Mouse (Mus musculus) forebrain, embryonic 11.5 days (tissue): Measurements from ENCODE around the gene Epn2. TPM values are rescaled to one million over a fixed set of nuclear protein-coding genes. Genes with fewer than 3 reads are reported as not detected.

Experiments used
- ATAC-seq: fragments of 200-750 bp; cut with Nextera tagmentation; replicated peaks from 2 replicates; pipeline ENCODE4 v1.8.0; 2017; ENCODE audit warnings: moderate TSS enrichment; ENCODE audit not compliant: low FRiP score
- DNase-seq: peaks from one replicate; pipeline ENCODE4 v3.0.0-alpha.2; 2017; ENCODE audit warnings: low spot score
- H3K27ac ChIP-seq: fragments of 300-500 bp; sonication (generic); 2 replicates; pipeline ENCODE4 v1.5.1; 2014; ENCODE audit warnings: low read depth, low read length
- H3K27me3 ChIP-seq: fragments of 300-500 bp; sonication (generic); 2 replicates; pipeline ENCODE4 v1.6.1; 2014; ENCODE audit warnings: mild to moderate bottlenecking, low read length, mixed read lengths; ENCODE audit not compliant: control insufficient read depth, insufficient read depth
- H3K36me3 ChIP-seq: fragments of 300-500 bp; sonication (generic); 2 replicates; pipeline ENCODE4 v1.6.1; 2014; ENCODE audit warnings: mild to moderate bottlenecking, low read length, moderate library complexity, mixed read lengths; ENCODE audit not compliant: control insufficient read depth, insufficient read depth
- H3K4me1 ChIP-seq: fragments of 300-500 bp; sonication (generic); replicated peaks from 2 replicates; pipeline ENCODE4 v1.6.1; 2014; ENCODE audit warnings: low read length, mixed read lengths; ENCODE audit not compliant: control insufficient read depth, insufficient read depth
- H3K4me2 ChIP-seq: fragments of 300-500 bp; sonication (generic); 2 replicates; pipeline ENCODE4 v1.6.1; 2014; ENCODE audit warnings: low read depth, mild to moderate bottlenecking, low read length, moderate library complexity, mixed read lengths; ENCODE audit not compliant: severe bottlenecking
- H3K4me3 ChIP-seq: fragments of 300-500 bp; sonication (generic); 2 replicates; pipeline ENCODE4 v1.5.1; 2014; ENCODE audit warnings: low read depth, low read length
- H3K9ac ChIP-seq: fragments of 300-500 bp; sonication (generic); 2 replicates; pipeline ENCODE4 v1.6.1; 2014; ENCODE audit warnings: low read length
- H3K9me3 ChIP-seq: fragments of 300-500 bp; sonication (generic); 2 replicates; pipeline ENCODE4 v1.6.1; 2016; ENCODE audit warnings: low read length, mixed read lengths; ENCODE audit not compliant: control insufficient read depth
- WGBS: fragments of 180-500 bp; shearing (Covaris S2); extraction: QIAGEN DNeasy Blood & Tissue Kit; methylation state at CpG from one replicate; pipeline ENCODE4 v1.1.7; 2014; 5-methylcytosine and 5-hydroxymethylcytosine counted together
- polyA plus RNA-seq: library from polyadenylated mRNA; unstranded; fragments of >200 nt; fragmentation: Nextera tagmentation; extraction: Ambion mirVana; gene quantifications from 2 replicates; pipeline ENCODE4 v1.2.1, GENCODE M21; 2014

The Epn2 gene
- polyA plus RNA-seq, 1 experiment from 2014 or later, result 31.2 TPM

GRCm38 (mm10) chr11:61519484-61520107, 59.9 kb downstream of the Epn2 start:
- Histone ChIP-seq H3K4me2 (no peak overlapping the region), H3K9me3 (no peaks in the 10 kb centered on the region), H3K4me3 (no peak overlapping the region), H3K27ac (no peak overlapping the region), H3K36me3 (no peaks in the 10 kb centered on the region; the same call in 1 of the 2 replicates), H3K9ac (no peak overlapping the region), H3K27me3 (no peaks in the 10 kb centered on the region), H3K4me1 (no peaks in the 10 kb centered on the region)
- ATAC-seq (no peak), DNase-seq (no peak)
- 92% methylated on average over 3 of the region's 3 CpGs for WGBS

GRCm38 (mm10) chr11:61518871-61519270, 60.6 kb downstream of the Epn2 start:
- DNase-seq, result no peak
- 90% methylated on average over 3 of the region's 3 CpGs for WGBS
- no peak overlapping the region for H3K27ac ChIP-seq
- H3K9me3 ChIP-seq, result no peaks in the 10 kb centered on the region
- H3K4me3 ChIP-seq, result no peak overlapping the region
- H3K27me3 ChIP-seq, result no peaks in the 10 kb centered on the region
- H3K36me3 ChIP-seq, result no peaks in the 10 kb centered on the region; the same call in 1 of the 2 replicates
- H3K9ac ChIP-seq, result no peak overlapping the region
- H3K4me1 ChIP-seq, result no peaks in the 10 kb centered on the region
- ATAC-seq, result no peak
- H3K4me2 ChIP-seq, result no peak overlapping the region

- Histone ChIP-seq H3K27me3 (no peaks in the 10 kb centered on the region), H3K9me3 (no peaks in the 10 kb centered on the region), H3K9ac (no peak overlapping the region), H3K27ac (no peak overlapping the region), H3K36me3 (no peaks in the 10 kb centered on the region; the same call in 1 of the 2 replicates), H3K4me3 (no peak overlapping the region), H3K4me1 (no peaks in the 10 kb centered on the region), H3K4me2 (no peak overlapping the region)
- ATAC-seq (no peak), DNase-seq (no peak)
- 87% methylated on average over 1 of the region's 1 CpGs for WGBS
Measured at GRCm38 (mm10) chr11:61517971-61518370, 61.5 kb downstream of the Epn2 start.

- no peak overlapping the region for H3K27ac ChIP-seq
- H3K36me3 ChIP-seq, result no peaks in the 10 kb centered on the region; the same call in 1 of the 2 replicates
- no peaks in the 10 kb centered on the region for H3K27me3 ChIP-seq
- no peak overlapping the region for H3K4me2 ChIP-seq
- no peak overlapping the region for H3K4me3 ChIP-seq
- no peaks in the 10 kb centered on the region for H3K4me1 ChIP-seq
- 29% methylated on average over 3 of the region's 3 CpGs for WGBS
- peak; percentile 73 for DNase-seq
- H3K9ac ChIP-seq, result no peak overlapping the region
- no peak for ATAC-seq
- H3K9me3 ChIP-seq, result no peaks in the 10 kb centered on the region
Measured at GRCm38 (mm10) chr11:61514953-61515352, 64.5 kb downstream of the Epn2 start.

- ATAC-seq, result peak; percentile 89
- peak within 1 kb of the TSS; percentile 57 for H3K4me2 ChIP-seq
- no peaks in the 10 kb centered on the region for H3K27me3 ChIP-seq
- peaks cover 3% of the 10 kb centered on the region for H3K4me1 ChIP-seq
- no peaks in the 10 kb centered on the region for H3K36me3 ChIP-seq
- H3K27ac ChIP-seq, result peak within 1 kb of the TSS; percentile 63; the same call in 1 of the 2 replicates
- H3K9ac ChIP-seq, result peak within 1 kb of the TSS; percentile 70
- no peaks in the 10 kb centered on the region for H3K9me3 ChIP-seq
- peak within 1 kb of the TSS; percentile 41 for H3K4me3 ChIP-seq
- DNase-seq, result peak; percentile 95
- under 1% methylated on average over 39 of the region's 39 CpGs for WGBS
Measured at GRCm38 (mm10) chr11:61504713-61505257, 74.7 kb downstream of the Epn2 start, which contains the start of gene B9d1. TSS of gene B9d1 (plus strand) at chr11:61505144.

GRCm38 (mm10) chr11:61503933-61504332, 75.6 kb downstream of the Epn2 start:
- WGBS, result 82% methylated on average over 8 of the region's 8 CpGs
- ATAC-seq (no peak), DNase-seq (no peak)
- H3K27me3 ChIP-seq, result no peaks in the 10 kb centered on the region
- H3K36me3 ChIP-seq, result no peaks in the 10 kb centered on the region
- H3K9ac ChIP-seq, result peak overlapping the region; percentile 70
- no peak overlapping the region for H3K4me2 ChIP-seq
- H3K4me1 ChIP-seq, result peaks cover 3% of the 10 kb centered on the region
- no peaks in the 10 kb centered on the region for H3K9me3 ChIP-seq
- H3K27ac ChIP-seq, result no peak overlapping the region
- H3K4me3 ChIP-seq, result no peak overlapping the region

- WGBS, result 85% methylated on average over 6 of the region's 6 CpGs
- H3K4me3 ChIP-seq, result no peak overlapping the region
- ATAC-seq, result no peak
Measured at GRCm38 (mm10) chr11:61498736-61499504, 80.6 kb downstream of the Epn2 start.

GRCm38 (mm10) chr11:61497490-61497889, 82.0 kb downstream of the Epn2 start:
- no peak for ATAC-seq

More at GRCm38 (mm10) chr11:61498736-61499504, 80.6 kb downstream of the Epn2 start:
- Histone ChIP-seq H3K27ac (no peak overlapping the region), H3K36me3 (no peaks in the 10 kb centered on the region), H3K4me1 (no peaks in the 10 kb centered on the region), H3K4me2 (no peak overlapping the region), H3K27me3 (no peaks in the 10 kb centered on the region), H3K9ac (no peak overlapping the region), H3K9me3 (no peaks in the 10 kb centered on the region)
- no peak for DNase-seq

More at GRCm38 (mm10) chr11:61497490-61497889, 82.0 kb downstream of the Epn2 start:
- no peaks in the 10 kb centered on the region for H3K27me3 ChIP-seq
- H3K4me3 ChIP-seq, result no peak overlapping the region
- H3K27ac ChIP-seq, result no peak overlapping the region
- WGBS, result 71% methylated on average over 1 of the region's 1 CpGs
- no peaks in the 10 kb centered on the region for H3K9me3 ChIP-seq
- H3K4me2 ChIP-seq, result no peak overlapping the region
- peaks cover 2% of the 10 kb centered on the region; the same call in 1 of the 2 replicates for H3K36me3 ChIP-seq
- no peak overlapping the region for H3K9ac ChIP-seq
- H3K4me1 ChIP-seq, result peaks cover 6% of the 10 kb centered on the region
- no peak for DNase-seq
